Mouse (Mus musculus) heart, embryonic 15.5 days (tissue): Measurements from ENCODE around the gene Tnfrsf14. TPM values are rescaled to one million over a fixed set of nuclear protein-coding genes. Genes with fewer than 3 reads are reported as not detected.

ENCODE experiments used
- ATAC-seq: fragments of 200-750 bp; cut with Nextera tagmentation; replicated peaks from 2 replicates; pipeline ENCODE4 v1.8.0; 2017; ENCODE audit warnings: low read depth, moderate TSS enrichment; ENCODE audit not compliant: insufficient number of reproducible peaks, insufficient read depth, low FRiP score
- H3K27ac ChIP-seq: fragments of 300-500 bp; sonication (generic); 2 replicates; pipeline ENCODE4 v1.5.1; 2015; ENCODE audit warnings: mild to moderate bottlenecking, inconsistent platforms
- H3K27me3 ChIP-seq: fragments of 300-500 bp; sonication (generic); 2 replicates; pipeline ENCODE4 v1.6.1; 2015; ENCODE audit warnings: inconsistent platforms
- H3K36me3 ChIP-seq: fragments of 300-500 bp; sonication (generic); 2 replicates; pipeline ENCODE4 v1.6.1; 2015; ENCODE audit warnings: mild to moderate bottlenecking, inconsistent platforms
- H3K4me1 ChIP-seq: fragments of 300-500 bp; sonication (generic); replicated peaks from 2 replicates; pipeline ENCODE4 v1.6.1; 2015; ENCODE audit warnings: inconsistent platforms
- H3K4me2 ChIP-seq: fragments of 300-500 bp; sonication (generic); 2 replicates; pipeline ENCODE4 v1.6.1; 2015; ENCODE audit warnings: inconsistent platforms, mild to moderate bottlenecking, moderate library complexity
- H3K4me3 ChIP-seq: fragments of 300-500 bp; sonication (generic); 2 replicates; pipeline ENCODE4 v1.5.1; 2015; ENCODE audit warnings: mild to moderate bottlenecking, inconsistent platforms
- H3K9ac ChIP-seq: fragments of 300-500 bp; sonication (generic); 2 replicates; pipeline ENCODE4 v1.6.1; 2015; ENCODE audit warnings: mild to moderate bottlenecking, inconsistent platforms
- H3K9me3 ChIP-seq: fragments of 300-500 bp; sonication (generic); replicated peaks from 2 replicates; pipeline ENCODE4 v1.6.1; 2016; ENCODE audit warnings: inconsistent platforms
- WGBS: fragments of 180-500 bp; shearing (Covaris S2); methylation state at CpG from one replicate; pipeline ENCODE4 v1.1.7; 2015; ENCODE audit warnings: mixed read lengths; 5-methylcytosine and 5-hydroxymethylcytosine counted together
- polyA plus RNA-seq: library from polyadenylated mRNA; unstranded; fragments of >200 nt; fragmentation: Nextera tagmentation; extraction: Ambion mirVana; gene quantifications from 2 replicates; pipeline ENCODE4 v1.2.1, GENCODE M21; 2015

Gene Tnfrsf14
- 0.57 and 1.2 TPM in 2 replicates for polyA plus RNA-seq

DNA sequence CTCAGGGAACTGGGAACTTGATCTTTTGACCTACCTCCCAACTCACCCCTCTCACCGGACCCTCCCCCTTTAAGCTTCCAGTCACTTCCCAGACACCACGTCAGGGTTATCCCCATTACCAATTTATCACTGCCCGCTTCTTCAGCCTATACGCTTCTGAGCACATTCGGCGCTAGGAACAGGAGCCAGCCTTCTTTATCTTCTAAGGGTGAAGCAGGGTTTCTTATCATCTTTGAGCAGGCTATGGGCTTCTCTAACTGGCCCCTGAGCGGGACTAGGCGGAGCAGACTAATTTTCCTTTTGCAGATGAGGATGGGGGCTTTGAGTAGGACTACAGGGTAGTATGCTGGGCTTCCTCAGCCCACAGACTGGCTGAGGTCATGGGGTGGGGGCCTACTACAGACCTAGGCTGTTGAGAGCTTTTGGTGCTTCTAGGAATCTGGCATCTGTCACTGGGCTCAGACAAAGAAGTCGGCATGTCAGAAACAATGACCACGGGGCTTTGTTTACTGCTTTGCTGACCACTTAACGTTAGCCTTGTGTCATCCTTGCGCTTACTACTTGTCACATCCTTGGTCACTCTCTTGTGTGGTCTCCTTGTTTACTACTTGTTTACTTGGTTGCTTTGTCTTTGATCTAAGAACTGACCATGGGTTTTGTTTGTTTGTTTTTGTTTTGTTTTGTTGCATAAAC, at the start of gene Tnfrsf14:
Gene Tnfrsf14, minus strand, starts transcription at position 169 of the 693 bp plus-strand sequence.
- Histone ChIP-seq H3K4me2 (peak within 1 kb of the TSS; percentile 53), H3K27ac (peak within 1 kb of the TSS; percentile 52), H3K36me3 (no peaks in the 10 kb centered on the region), H3K27me3 (peaks cover 3% of the 10 kb centered on the region), H3K4me1 (peaks cover 10% of the 10 kb centered on the region), H3K9me3 (no peaks in the 10 kb centered on the region), H3K4me3 (peak within 1 kb of the TSS; percentile 31), H3K9ac (peak within 1 kb of the TSS; percentile 12; the same call in 1 of the 2 replicates)
- WGBS = 23% methylated on average over 12 of the region's 12 CpGs
- no peak for ATAC-seq

DNA sequence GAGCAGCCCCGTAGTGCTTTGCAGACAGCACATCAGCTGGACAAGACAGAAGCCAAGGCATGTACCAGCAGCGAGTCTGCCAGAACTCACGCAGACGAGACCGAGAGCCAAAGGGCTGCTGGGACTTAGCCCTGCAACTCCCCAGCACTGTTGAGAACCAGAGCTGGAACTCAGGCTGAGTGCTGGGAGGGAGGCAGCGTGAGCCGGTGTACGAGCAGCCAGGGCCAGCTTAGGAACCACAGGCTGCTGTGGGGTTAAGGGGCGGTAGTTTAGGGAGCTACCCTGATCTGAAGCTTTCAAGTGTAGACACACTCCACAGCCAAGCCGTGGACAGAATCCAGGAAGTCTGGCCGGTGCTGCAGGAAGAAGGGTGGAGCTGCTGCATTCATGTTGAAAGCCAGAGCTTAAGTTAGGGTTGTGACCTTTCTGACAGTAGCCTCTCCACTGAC, 45.8 kb upstream of the Tnfrsf14 start:
- WGBS = 77% methylated on average over 11 of the region's 11 CpGs
- Histone ChIP-seq H3K27ac (no peak overlapping the region), H3K4me1 (no peaks in the 10 kb centered on the region), H3K4me3 (no peak overlapping the region), H3K9me3 (no peaks in the 10 kb centered on the region), H3K36me3 (peaks cover 100% of the 10 kb centered on the region), H3K4me2 (no peak overlapping the region), H3K27me3 (no peaks in the 10 kb centered on the region), H3K9ac (no peak overlapping the region)
- ATAC-seq = no peak

GRCm38 (mm10) chr4:154972546-154972945, 44.2 kb upstream of the Tnfrsf14 start:
- Histone ChIP-seq H3K27me3 (no peaks in the 10 kb centered on the region), H3K27ac (no peak overlapping the region), H3K4me3 (no peak overlapping the region), H3K4me2 (no peak overlapping the region), H3K4me1 (peaks cover 7% of the 10 kb centered on the region), H3K9ac (no peak overlapping the region), H3K9me3 (no peaks in the 10 kb centered on the region), H3K36me3 (peaks cover 85% of the 10 kb centered on the region)
- no peak for ATAC-seq
- WGBS = 95% methylated on average over 12 of the region's 12 CpGs

DNA sequence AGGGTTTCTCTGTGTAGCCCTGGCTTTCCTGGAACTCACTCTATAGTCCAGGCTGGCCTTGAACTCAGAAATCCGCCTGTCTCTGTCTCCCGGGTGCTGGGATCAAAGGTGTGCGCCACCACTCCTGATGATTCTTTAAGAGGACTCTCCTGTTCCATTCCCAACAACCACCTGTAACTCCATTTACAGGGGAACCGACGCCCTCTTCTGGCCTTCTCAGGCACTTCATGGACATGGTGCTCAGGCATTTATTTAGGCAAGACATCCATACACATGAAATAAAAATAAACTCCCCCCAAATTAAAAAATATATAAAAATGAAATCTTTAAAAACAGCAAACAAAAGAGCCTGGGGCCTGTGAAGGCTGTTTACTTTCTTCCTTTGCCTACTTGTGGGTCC, 38.8 kb upstream of the Tnfrsf14 start:
- WGBS = 69% methylated on average over 5 of the region's 5 CpGs
- Histone ChIP-seq H3K4me1 (peaks cover 46% of the 10 kb centered on the region), H3K9ac (no peak overlapping the region), H3K27ac (peak overlapping the region; percentile 92; the same call in 1 of the 2 replicates), H3K36me3 (peaks cover 37% of the 10 kb centered on the region), H3K27me3 (peaks cover 12% of the 10 kb centered on the region), H3K9me3 (no peaks in the 10 kb centered on the region), H3K4me3 (no peak overlapping the region), H3K4me2 (no peak overlapping the region)
- no peak for ATAC-seq

GRCm38 (mm10) chr4:154965856-154966255, 37.5 kb upstream of the Tnfrsf14 start:
- Histone ChIP-seq H3K4me3 (peak overlapping the region; percentile 91; the same call in 1 of the 2 replicates), H3K9ac (peak overlapping the region; percentile 87), H3K36me3 (peaks cover 24% of the 10 kb centered on the region), H3K9me3 (no peaks in the 10 kb centered on the region), H3K4me1 (peaks cover 57% of the 10 kb centered on the region), H3K27ac (peak overlapping the region; percentile 92), H3K27me3 (peaks cover 25% of the 10 kb centered on the region), H3K4me2 (peak overlapping the region; percentile 78)
- 61% methylated on average over 3 of the region's 3 CpGs for WGBS
- ATAC-seq = no peak

- ATAC-seq = peak; percentile 13
- Histone ChIP-seq H3K9ac (peak overlapping the region; percentile 87), H3K4me3 (peak overlapping the region; percentile 91), H3K36me3 (peaks cover 13% of the 10 kb centered on the region), H3K4me2 (peak overlapping the region; percentile 78), H3K27me3 (peaks cover 37% of the 10 kb centered on the region), H3K4me1 (peaks cover 63% of the 10 kb centered on the region), H3K27ac (peak overlapping the region; percentile 92), H3K9me3 (no peaks in the 10 kb centered on the region)
- WGBS = 1% methylated on average over 36 of the region's 36 CpGs
These were observed 36.3 kb upstream of the Tnfrsf14 start for GRCm38 (mm10) chr4:154964581-154965235.

DNA sequence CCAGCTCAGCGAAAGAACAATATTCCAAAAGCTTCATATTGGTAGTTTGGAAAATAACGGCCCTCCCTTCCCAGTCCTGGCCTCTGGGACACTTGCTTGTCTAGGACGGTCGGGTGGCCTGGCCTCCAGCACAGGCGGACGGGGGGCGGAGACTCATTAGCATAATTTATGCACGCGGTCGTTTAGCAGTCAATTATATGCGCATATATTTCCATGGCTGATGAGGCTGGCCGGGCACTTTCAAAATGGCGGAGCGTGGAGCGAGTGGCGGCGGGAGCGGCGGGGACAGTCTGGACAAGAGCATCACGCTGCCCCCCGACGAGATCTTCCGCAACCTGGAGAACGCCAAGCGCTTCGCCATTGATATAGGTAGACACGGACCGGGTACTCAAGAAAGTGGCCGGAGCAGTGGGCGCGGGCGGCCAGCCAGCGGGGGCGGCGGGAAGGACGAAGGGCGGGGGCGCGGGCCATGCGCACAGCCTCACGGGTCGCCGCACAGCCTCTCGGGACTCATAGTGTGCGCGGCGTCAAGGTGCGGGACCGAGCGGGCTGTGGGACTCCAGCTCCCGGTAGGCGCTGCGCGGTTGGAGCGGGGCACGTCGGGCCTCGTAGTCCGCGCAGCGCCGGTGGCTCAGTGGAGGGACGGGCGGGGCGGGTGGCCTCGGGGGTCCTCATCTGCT, 35.7 kb upstream of the Tnfrsf14 start, which contains the start of gene Pank4:
Gene Pank4, plus strand, starts transcription at position 223 of the 680 bp plus-strand sequence.
- Histone ChIP-seq H3K36me3 (peaks cover 6% of the 10 kb centered on the region), H3K27me3 (peaks cover 44% of the 10 kb centered on the region), H3K4me3 (peak within 1 kb of the TSS; percentile 91), H3K9me3 (no peaks in the 10 kb centered on the region), H3K4me1 (peaks cover 63% of the 10 kb centered on the region), H3K27ac (peak within 1 kb of the TSS; percentile 92), H3K9ac (peak within 1 kb of the TSS; percentile 87), H3K4me2 (peak within 1 kb of the TSS; percentile 78)
- under 1% methylated on average over 62 of the region's 66 CpGs for WGBS
- ATAC-seq = peak; percentile 94

- peak overlapping the region; percentile 91 for H3K4me3 ChIP-seq
- peaks cover 51% of the 10 kb centered on the region for H3K27me3 ChIP-seq
- H3K9me3 ChIP-seq = no peaks in the 10 kb centered on the region
- no peak for ATAC-seq
- no peak overlapping the region for H3K27ac ChIP-seq
- H3K4me1 ChIP-seq = peaks cover 66% of the 10 kb centered on the region
- H3K4me2 ChIP-seq = peak overlapping the region; percentile 78
- peaks cover 6% of the 10 kb centered on the region; the same call in 1 of the 2 replicates for H3K36me3 ChIP-seq
- WGBS = 37% methylated on average over 11 of the region's 11 CpGs
- H3K9ac ChIP-seq = peak overlapping the region; percentile 87; the same call in 1 of the 2 replicates
These were observed 35.0 kb upstream of the Tnfrsf14 start for GRCm38 (mm10) chr4:154963190-154963836.

DNA sequence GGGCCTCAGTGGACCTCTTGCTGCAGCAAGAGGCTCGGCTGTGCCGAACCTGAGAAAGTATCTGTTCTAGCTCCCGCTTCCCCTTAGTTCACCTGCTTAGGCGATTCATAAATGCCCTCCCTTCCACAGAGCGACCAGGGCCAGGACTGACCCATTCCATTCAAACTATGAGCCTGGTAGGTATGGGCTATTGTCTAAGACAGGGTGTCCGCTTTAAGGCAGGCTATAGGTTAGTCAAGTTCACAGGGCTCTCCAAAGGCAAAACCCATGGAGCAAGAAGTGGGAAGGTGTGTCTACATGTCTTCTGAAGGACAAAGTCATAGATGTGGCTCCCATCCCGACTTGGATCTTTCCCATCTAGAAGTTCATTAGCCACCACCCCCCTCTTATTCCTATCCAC, 34.3 kb upstream of the Tnfrsf14 start:
- Histone ChIP-seq H3K36me3 (peaks cover 6% of the 10 kb centered on the region; the same call in 1 of the 2 replicates), H3K27me3 (peaks cover 57% of the 10 kb centered on the region), H3K4me2 (no peak overlapping the region), H3K27ac (no peak overlapping the region), H3K4me1 (peaks cover 68% of the 10 kb centered on the region), H3K9me3 (no peaks in the 10 kb centered on the region), H3K9ac (no peak overlapping the region), H3K4me3 (no peak overlapping the region)
- 82% methylated on average over 7 of the region's 7 CpGs for WGBS
- ATAC-seq = no peak

DNA sequence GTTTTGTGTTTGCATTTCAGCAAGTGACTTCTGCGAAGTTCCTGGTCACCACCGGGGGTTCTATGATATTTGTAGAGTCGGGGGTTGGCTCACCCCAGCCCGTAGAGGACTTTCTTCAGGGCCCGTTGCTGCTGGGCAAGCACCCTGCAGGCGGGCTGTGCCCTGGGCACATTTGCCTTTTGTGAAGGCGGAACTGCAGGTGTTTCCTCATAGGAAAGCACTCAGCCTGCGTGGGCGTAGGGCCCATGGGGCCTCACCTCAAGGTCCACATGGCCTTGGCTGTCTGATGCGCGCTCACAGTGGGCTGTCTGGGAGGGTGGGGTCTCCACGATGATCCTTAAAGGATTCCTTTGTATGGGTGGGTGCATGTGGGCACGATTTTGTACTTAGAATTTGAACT, 33.5 kb upstream of the Tnfrsf14 start:
- peaks cover 65% of the 10 kb centered on the region for H3K27me3 ChIP-seq
- peaks cover 62% of the 10 kb centered on the region for H3K4me1 ChIP-seq
- 41% methylated on average over 13 of the region's 13 CpGs for WGBS
- peaks cover 6% of the 10 kb centered on the region; the same call in 1 of the 2 replicates for H3K36me3 ChIP-seq
- H3K27ac ChIP-seq = no peak overlapping the region
- H3K9ac ChIP-seq = no peak overlapping the region
- H3K4me2 ChIP-seq = peak overlapping the region; percentile 91
- peak overlapping the region; percentile 49; the same call in 1 of the 2 replicates for H3K4me3 ChIP-seq
- ATAC-seq = no peak
- no peaks in the 10 kb centered on the region for H3K9me3 ChIP-seq
